Mouse (Mus musculus) c-Kit-positive CD71-positive TER-119-negative erythroid progenitor cells, embryonic 14.5 days (primary cell): ENCODE results near the gene Flnb.

Source experiments
- DNase-seq: peaks from one replicate; pipeline ENCODE4 v3.0.0-alpha.2; 2013; ENCODE audit warnings: low read depth

The Flnb gene

DNA sequence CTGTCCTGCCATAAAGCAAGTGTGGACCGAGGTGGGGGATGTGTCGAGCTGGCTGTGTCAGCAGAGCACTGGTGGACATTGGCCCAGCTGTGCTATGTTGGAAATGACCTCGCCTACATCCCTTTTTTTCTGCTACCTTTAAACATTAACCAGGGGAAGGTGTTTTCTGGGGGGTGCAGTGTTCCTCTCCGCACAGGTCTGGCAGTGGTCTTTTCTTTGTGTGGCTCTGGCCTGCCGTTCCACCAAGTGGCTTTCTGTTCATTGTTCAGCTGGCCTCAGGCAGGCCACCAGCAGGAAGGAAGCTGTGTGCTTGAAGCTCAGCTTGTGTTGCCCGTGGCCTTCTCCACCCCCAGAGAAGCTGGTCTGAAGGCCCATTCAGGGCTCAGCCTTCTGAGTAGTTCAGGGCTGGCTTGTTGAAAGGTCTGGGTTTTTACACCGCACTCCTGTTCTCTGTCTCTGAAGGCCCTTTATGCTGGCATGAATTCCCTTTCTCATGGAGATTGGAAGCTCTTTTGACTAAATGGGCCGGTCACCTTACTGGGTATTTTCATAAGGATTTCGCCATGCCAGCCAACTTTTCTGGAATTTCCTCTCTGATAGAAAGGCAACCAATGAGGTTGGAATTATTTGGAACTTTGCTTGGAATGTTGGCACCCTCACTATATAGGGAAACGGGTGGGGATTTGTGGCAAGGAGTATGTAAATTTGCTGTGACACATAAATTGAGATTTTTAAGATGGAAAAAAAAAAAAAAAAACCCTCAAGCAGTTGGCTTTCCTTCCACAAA lies 8.6 kb downstream of the Flnb start:
- no peak for DNase-seq

DNA sequence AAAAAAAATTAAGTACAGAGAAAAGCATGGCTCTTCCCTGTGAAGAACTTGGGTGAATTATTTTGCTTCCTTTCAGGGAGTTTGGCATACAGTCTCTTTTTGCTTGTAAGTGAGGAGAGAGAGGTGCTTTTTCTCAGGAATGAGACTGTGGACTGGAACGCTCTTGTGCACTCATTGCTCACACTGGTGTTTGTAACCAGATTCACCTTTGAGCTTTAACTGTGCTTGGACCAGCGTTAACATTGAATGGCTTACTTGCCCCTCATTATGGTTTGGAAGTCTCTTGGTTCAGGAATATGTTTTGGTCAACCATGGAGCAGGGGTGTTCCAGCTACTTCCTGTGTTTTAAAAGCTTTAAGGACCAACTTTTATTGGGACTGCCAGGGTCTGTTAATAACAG lies 11.4 kb downstream of the Flnb start:
- no peak for DNase-seq

DNA sequence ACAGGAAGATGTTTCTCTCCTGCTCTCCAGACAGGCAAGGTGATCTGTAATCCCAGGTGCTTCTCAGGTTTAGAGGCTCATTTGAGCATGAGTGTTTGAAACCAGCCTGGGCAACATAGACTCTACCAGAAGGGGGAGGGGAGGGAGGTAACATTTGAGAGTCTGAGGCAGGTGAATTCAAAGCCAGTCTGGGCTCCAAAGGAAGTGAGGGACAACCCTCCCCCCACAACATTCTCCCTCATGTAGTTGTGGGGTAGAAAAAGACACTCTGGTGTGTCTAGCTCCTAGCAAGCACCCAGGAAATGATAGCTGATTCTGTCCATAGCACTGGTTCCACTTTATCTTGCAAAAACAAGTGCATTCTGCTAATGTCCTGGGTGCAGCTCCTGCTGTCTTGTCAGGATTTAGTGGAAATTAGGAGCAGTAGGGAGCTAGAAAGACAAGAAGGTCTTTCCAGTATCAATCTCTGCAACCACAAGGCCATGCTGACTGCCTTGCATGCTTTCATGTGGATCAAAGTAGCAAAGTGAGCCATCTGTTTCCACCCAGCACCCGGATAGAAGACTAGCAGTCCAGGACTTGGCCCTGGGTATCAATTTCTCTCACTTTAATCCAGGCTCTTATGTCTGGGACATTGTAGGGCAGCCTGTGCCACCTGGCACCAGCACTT lies 14.1 kb downstream of the Flnb start:
- no peak for DNase-seq

DNA sequence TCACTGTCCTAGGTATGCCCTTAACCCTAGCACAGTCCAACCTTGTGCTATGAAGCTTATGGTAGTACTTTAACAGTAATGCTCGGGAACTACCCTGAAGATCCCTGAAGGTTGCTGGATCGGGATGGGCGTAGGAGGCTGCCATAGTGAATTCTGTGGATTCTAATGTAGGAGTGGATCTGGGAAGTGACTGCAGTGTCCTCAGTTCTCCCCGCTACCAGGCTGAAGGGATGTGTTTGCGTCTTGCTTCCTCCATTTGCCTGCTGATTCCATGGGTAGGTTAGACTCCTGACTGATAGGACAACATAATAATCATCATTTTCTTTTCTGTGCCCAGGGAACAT lies 14.7 kb downstream of the Flnb start:
- DNase-seq = no peak

DNA sequence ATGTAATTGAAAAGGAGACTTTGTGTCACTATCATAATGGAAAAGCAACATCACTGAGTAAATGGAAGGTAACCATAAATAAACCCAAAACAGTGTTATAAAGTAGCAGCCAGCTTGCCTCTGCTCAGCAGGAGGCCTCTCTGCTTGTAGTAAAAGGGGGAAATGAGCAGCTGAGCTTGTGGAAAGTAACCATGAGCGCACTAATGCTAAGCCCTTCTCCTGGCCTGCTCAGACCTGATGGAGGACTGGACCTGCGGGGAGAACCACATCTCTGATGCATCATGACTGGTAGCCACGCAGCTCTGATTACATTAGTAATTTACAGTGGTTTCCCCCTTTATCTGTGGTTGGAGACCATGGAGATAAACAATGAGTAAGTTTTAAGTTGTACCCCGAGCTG lies 15.7 kb downstream of the Flnb start:
- DNase-seq = no peak

DNA sequence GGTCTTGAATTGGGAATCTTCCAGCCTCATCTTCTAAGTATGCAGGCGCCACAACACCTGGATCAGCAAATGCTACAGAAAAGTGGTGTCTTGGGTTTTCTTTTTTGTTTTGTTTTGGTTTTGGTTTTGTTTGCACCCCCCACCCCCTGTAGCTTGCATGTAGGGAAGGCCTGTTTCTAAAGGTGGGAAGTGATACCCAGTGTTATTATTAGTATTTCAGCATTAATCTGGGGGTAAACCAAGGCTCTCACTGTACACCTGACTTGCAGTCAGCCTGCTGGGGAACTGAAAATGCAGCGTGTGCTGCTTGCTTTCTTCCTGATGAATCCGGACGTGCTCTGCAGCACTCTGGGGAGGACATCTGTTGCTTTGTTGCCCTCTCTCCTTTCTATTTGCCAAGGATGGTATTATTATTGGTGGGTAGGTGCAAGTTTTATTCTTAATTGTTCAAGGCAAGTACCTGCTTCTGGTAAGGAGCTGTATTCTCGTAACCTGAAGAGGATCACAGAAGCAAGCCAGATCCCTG lies 20.9 kb downstream of the Flnb start:
- no peak for DNase-seq

DNA sequence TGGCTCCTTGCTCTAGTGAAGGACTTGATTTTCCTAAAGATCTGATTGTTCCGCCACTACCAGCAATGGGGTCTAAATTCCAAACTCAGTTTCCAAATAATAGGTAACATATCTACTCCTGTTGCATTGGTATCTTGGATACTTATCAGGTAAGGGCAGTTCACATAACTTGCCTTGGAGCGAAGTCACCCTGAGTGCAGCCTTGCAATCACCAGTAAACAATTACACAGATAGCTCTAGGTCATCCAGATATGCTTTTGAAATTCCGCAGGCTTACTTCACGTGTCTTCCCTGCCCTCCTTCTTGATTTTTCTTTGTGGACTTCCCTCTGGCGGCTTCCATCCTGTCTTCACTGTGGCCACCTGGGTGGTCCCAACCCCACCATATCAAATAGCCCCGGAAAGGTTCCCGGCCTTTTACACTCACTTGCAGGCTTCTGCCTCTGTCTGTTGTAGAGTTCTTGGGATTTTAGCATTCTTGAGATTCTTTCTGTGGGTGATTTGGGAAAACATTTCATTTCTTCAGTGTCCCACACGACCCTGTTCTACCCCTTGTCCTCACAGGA lies 22.3 kb downstream of the Flnb start:
- no peak for DNase-seq

DNA sequence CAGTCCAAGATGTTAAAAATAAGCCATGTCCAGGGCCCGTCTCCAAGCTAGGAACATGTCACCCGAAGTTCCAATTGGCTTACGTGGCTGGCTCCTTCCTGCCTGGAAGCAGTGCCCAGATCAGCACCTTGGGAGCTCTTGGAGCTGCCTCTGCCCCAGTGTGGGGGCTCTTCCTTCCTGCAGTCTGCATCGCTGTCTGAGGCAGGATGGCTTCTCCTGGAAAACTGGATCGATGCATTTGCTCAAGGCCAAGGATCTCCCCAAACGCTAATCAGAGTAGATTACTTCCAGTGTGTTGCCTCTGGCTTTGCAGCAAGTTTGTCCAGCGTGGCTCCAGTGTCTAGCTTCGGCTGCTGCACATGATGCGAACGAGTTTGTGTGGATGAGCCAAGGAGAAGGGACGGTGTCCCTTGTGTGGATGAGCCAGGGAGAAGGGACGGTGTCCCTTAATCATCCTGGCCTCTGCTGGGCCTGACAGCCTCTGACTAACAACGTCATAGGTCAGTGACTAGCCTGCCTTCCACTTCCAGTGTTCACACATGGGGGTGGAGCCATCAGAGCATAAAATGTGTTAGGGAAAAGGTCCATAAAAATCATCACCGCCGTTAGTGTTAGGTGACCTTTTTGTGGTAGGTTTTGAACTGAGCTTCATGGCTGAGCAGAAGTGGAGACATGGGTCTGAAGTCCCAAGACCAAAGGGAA lies 25.0 kb downstream of the Flnb start:
- no peak for DNase-seq

DNA sequence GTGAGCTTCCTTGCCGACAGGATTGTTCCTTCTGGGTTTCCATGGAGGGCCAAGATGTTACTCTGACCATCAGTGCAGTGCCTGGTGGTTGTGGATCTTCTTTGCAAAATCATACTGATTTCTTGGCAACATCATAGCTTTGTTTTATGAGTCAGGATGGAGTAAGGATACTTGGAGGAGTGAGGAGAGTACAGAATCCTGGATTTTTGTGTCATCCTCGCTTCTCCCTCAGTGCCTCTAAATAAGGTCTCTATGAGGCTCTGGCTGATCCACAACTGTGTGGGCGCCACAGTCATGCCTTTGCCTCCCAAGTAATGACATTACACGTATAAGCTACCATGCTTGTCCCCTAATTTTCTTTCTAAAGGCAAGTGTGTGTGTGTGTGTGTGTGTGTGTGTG lies 28.9 kb downstream of the Flnb start:
- no peak for DNase-seq

DNA sequence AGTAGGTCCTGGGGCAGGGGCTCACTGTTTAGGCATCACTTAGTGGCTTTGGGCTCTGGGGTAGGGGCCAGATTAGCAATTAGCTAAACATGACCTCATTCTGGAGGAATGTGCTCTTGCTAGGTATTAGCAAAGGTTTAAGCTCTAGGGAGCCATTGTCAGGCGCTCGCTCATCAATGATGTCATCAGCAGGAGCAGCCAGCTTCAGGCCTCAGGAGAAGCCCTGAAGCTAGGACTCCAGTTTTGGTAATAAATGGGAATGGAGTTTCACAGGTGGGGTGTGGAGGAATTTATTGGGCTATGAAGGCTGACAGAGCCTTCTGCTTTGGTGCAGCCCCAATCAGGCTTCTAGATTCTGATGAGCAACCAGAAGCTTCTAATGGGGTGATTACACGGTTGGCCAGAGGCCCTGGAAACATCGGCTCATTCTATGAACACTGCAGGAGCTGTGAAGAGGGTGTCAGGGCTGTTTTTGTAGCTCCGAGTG lies 30.0 kb downstream of the Flnb start:
- no peak for DNase-seq

DNA sequence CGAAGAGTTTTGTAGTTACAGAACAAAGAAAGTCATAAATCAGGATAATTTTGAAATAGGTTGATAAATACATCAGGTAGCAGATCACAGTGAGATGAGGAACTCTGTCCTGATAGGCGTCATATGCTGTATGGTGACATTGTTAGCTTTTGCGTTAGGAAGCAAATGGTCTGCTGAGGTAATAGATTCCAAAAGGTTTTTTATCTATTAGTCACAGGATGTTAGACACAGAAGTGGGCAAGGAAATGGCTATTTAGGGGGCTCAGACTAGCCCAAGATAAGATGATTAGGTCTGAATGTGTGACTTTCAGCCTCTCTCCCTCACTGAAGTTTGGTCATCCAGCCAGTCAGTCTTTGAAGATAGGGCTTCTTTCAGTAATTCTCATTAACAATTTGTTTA lies 33.2 kb downstream of the Flnb start:
- no peak for DNase-seq

DNA sequence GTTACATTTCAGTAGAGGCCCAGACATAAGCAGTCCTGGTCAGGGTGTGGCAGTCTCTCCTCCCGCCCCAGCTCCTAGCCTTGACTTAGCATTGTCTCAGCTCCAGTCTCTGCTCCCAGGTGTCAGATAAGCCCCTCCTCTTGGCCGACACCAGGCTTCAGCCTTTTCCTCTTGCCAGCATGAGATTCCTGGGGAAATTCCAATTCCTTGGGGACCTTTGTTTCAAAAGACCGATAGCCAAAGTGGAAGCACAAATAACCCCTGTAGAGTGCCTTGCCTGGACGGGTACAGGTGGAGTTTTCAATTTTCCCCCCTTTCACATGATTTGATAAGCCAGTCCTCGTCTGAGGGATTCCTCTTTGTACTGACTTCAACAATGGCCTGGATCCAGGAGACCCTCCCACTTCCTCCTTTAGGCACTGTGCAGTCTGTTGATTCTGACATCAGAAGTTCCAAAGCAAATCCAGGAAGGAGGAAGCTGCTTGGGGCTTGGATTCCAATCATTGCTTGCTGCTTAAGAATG lies 33.8 kb downstream of the Flnb start:
- DNase-seq = no peak

DNA sequence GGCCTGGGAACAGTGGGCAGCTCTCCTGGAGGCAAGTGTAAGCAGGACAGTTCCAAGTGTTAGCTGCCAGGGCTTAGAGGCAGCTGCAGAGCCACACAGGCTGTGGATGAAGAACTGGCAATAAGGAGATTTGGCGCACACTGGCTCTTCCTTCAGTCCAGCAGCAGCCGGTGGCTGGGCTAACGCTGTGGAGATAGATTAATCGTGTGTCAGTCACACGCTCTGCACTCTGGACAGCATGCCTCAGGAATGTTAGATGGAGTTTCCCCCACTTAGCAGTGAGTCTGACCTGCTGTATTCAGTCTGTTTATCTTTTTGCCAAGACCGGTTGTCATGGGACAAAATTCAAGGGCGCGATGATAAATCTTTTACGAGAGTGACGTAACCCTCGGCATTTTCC lies 35.9 kb downstream of the Flnb start:
- DNase-seq = no peak

DNA sequence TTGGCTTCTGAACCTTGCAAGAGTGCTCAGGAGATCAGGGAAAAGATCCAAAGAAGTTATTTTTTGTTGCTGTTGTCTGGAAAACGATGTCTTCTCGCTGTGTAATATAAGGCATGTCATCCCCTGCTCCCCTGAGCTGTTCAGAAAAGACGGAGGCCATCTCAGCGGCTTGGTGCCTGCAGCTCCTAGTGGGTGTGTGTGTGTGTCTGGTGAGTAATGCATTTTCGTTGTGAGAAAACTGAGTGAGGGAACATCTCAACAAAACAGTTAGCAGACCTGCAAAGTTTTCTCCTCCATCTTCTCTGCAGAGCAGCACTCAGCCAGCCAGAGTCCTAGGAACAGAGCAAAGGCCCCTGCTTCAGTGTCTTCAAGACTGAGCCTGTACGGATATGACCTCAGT lies 36.6 kb downstream of the Flnb start:
- no peak for DNase-seq

DNA sequence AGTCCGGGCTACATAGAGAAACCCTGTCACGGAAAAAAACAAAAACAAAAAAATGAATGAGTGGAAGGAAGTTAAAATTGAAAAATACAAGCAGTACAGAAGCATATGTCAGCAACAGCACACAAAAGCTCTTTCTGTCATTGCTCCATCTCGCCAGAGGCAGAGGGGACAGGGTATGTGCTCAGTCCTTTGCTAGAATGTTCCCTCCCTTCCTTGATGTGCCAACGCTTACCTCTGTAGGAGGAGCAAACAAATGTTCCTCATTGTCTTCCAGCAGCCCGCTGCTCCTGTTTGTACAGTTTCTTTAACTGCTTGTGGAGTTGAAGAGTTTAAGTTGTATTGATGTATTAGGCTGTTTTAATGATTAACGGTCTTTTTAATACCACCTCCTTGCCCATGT lies 37.3 kb downstream of the Flnb start:
- DNase-seq = no peak

DNA sequence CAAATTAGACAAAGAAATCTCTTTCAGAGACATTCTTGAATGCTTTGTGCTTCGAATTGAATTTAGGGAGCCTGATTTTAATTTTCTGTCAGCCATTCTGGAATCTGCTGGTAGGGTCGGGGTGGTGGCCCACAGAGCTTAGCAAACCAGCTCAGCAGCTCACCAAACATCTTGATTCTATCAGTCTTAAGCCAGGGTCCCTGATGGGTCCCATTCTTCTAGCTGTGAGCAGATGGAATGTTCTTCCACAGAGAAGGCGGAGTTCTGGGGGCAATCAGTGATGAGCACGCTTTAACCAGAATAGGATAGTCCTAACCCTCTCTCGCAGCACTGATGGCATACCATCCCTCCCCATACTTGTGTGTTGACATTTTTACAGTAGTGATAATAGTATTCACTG lies 37.7 kb downstream of the Flnb start:
- DNase-seq = no peak

DNA sequence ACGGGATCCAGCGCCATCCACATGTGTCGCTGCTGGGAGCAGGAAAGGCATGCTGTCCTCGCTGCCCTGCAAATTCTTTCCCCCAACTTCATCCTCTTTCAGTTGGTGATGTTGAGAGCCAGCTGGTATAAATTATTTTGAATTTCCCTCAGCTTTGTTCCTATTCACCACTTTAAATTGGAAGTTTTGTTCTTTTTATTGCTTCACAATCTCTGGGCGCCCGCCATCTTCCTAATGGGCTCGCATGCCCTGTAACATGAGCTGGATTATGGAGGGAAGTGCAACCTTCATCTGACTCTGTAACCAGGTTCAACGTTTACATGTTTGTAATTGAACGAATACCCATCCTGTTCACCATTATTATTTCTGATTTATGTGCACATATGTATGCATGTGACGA lies 38.6 kb downstream of the Flnb start:
- DNase-seq = no peak

DNA sequence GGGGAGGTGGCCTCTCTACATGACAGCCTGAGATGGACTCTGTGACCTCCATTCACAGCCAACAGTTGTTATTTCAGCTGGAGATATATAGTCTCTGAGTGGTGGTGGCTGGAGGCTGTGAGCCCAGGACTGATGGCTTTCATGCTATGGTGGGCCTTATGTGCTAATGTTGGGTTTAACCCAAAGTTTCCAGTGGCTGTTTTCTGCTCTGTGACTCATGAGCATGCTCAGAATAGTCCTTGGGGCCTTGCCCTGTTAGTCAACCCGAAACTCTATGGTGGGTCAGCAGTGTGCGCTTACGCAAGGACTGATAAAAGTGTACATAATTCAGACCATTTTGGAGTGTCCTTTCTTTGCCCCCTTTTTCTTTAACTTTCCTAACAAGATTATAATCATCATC lies 40.1 kb downstream of the Flnb start:
- no peak for DNase-seq

DNA sequence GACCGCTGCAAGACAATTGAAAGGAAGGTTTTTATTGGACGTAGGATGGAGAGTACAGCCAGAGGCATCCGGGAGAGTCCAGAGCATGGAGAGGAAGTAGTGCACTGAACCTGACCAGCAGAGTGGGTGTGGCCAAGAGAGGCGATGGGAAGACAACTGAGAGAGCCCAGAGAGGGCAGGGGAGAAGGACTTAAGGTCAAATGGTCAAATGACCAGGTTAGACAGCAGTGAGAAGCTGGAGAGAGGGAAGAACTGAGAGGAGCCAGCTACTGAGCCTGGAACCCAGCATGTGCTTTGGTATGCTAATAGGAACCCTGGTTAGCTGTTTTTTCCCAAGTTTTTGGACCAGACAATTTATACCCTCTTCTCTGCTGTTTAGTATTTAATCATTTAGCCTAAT lies 40.7 kb downstream of the Flnb start:
- DNase-seq = no peak

DNA sequence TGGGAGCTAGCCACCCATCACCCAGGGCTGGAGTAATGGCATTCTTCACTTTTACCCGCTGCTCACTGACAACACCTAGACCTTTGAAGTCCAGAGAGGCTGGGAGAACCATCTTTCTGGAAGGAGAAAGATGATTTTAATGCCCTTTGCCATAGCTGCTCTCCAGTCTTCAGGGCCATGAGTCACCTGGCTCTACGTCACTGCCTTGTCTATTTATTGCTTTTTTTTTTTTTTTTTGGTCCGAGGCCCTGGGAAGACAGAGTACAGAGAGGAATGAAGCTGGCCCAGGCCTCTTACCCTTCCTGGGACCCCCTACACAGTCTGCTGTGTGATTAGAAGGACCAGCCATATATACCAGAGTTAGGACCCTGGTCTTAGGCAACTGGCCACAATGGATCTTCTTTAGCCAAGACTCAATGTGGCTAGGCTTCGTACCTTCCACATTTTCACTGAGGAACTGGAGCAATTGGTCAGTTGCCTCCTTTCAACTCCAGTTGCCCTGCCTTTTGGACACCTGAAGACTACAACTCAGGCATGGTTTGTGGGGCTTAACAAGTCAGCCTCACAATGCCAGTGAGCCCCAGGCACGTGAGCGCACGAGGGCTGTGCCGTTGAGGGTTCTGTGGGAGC lies 42.9 kb downstream of the Flnb start:
- no peak for DNase-seq

DNA sequence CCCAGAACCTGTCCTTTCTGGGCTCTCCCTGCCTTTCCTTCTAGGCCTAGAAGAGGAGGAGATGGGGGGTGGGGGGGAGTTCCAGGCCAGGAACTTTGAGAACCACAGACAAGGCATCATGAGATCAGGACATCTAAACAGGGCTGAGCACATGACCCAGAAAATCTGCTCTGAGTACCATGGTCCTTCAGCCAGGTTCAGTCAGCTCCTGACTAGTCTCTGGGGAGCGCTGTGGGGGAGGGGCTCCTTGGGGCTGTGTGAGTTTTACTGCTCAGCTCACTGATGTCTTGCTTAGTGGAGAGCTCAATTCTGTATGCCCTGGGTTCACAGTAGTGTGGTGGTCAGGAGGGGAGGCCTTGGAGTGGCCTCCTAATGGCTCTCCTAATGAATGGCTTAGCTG lies 43.5 kb downstream of the Flnb start:
- DNase-seq = no peak

DNA sequence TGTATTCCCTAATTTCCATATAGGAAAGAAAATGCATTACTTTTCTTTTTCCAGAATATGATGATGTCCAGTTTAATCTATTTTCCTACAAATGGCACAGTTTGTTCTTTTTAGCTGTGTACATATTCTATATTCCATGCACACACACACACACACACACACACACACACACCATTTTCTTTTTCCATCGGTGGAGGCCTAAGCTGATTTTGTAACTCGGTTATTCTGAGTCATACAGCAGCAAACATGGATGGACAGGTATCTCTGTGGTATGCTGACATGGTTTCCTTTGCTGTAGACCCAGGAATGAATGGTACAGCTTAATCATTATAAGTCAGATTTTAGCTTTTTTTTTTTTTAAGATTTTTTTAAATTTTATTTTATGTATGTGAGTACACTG lies 44.5 kb downstream of the Flnb start:
- DNase-seq = no peak
